Mouse (Mus musculus) kidney, embryonic 16.5 days (tissue): Measurements from ENCODE around the gene Abhd12b. TPM values are rescaled to one million over a fixed set of nuclear protein-coding genes. Genes with fewer than 3 reads are reported as not detected.

Source experiments
- ATAC-seq: fragments of 200-750 bp; cut with Nextera tagmentation; 2 replicates; pipeline ENCODE4 v1.8.0; 2017; ENCODE audit warnings: moderate TSS enrichment; ENCODE audit not compliant: low FRiP score, low TSS enrichment
- H3K27ac ChIP-seq: fragments of 300-500 bp; sonication (generic); 2 replicates; pipeline ENCODE4 v1.5.1; 2014; ENCODE audit warnings: low read length
- H3K27me3 ChIP-seq: fragments of 300-500 bp; sonication (generic); 2 replicates; pipeline ENCODE4 v1.6.1; 2014; ENCODE audit warnings: low read length, control low read depth, mixed read lengths; ENCODE audit not compliant: insufficient read depth
- H3K36me3 ChIP-seq: fragments of 300-500 bp; sonication (generic); 2 replicates; pipeline ENCODE4 v1.6.1; 2014; ENCODE audit warnings: low read length, control low read depth, mixed read lengths; ENCODE audit not compliant: insufficient read depth
- H3K4me1 ChIP-seq: fragments of 300-500 bp; sonication (generic); 2 replicates; pipeline ENCODE4 v1.6.1; 2014; ENCODE audit warnings: low read length, control low read depth, mixed read lengths; ENCODE audit not compliant: insufficient read depth
- H3K4me2 ChIP-seq: fragments of 300-500 bp; sonication (generic); replicated peaks from 2 replicates; pipeline ENCODE4 v1.6.1; 2014; ENCODE audit warnings: low read depth, low read length
- H3K4me3 ChIP-seq: fragments of 300-500 bp; sonication (generic); 2 replicates; pipeline ENCODE4 v1.5.1; 2014; ENCODE audit warnings: mild to moderate bottlenecking, low read length
- H3K9ac ChIP-seq: fragments of 300-500 bp; sonication (generic); replicated peaks from 2 replicates; pipeline ENCODE4 v1.6.1; 2014; ENCODE audit warnings: low read length
- H3K9me3 ChIP-seq: fragments of 300-500 bp; sonication (generic); 2 replicates; pipeline ENCODE4 v1.6.1; 2016; ENCODE audit warnings: low read length, control low read depth
- WGBS: fragments of 180-500 bp; shearing (Covaris S2); extraction: QIAGEN DNeasy Blood & Tissue Kit; methylation state at CpG from one replicate; pipeline ENCODE4 v1.1.7; 2014; 5-methylcytosine and 5-hydroxymethylcytosine counted together
- polyA plus RNA-seq: library from polyadenylated mRNA; unstranded; fragments of >200 nt; fragmentation: Nextera tagmentation; extraction: Ambion mirVana; gene quantifications from 2 replicates; pipeline ENCODE4 v1.2.1, GENCODE M21; 2015

Abhd12b gene
- polyA plus RNA-seq, 1 experiment from 2014 or later, result 0.17 TPM

DNA sequence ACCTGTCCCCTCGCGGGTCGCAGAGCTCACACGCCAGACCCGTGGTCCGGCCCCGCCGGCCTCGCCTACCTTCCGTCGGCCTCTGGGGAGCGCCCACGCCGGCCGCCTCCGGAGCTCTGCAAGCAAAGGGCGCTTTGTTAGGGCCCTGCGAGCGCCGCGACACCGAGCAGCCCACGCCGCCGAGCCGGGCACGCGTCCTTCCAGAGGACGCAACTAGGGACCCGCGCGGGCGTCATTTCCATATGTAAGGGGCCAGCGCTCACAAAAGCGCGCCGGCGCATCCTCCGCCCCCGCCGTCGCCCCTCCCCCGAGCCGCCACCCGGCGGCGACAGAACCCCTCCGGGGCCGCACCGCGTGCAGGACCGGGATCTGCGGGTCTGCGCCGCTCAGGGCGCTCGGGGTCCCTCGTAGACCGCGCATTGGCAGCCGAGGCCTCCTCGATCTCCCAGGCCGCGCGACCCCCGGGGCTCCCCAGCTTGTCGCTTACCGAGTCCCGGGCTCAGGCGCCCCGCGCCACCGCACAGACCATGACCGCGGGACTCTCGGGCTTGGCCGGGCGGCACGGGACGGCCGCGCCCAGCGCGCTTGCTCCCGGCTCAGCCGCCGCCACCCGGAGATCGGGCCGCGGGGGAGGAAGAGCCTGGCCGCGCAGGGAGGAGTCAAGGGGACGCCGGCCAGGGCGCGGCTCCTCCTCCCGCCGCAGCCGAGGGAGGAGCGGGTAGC, 42.4 kb upstream of the Abhd12b start:
- peaks cover 31% of the 10 kb centered on the region for H3K4me1 ChIP-seq
- H3K4me3 ChIP-seq, result peak overlapping the region; percentile 86
- H3K36me3 ChIP-seq, result no peaks in the 10 kb centered on the region
- peak overlapping the region; percentile 93 for H3K9ac ChIP-seq
- H3K27me3 ChIP-seq, result no peaks in the 10 kb centered on the region
- WGBS, result 0% methylated on average over 73 of the region's 101 CpGs
- peak overlapping the region; percentile 82 for H3K4me2 ChIP-seq
- ATAC-seq, result peak; percentile 90
- H3K27ac ChIP-seq, result peak overlapping the region; percentile 85
- H3K9me3 ChIP-seq, result no peaks in the 10 kb centered on the region

GRCm38 (mm10) chr12:70112090-70112383, 41.9 kb upstream of the Abhd12b start:
- peak overlapping the region; percentile 93 for H3K9ac ChIP-seq
- no peak for ATAC-seq

GRCm38 (mm10) chr12:70113351-70113750, 40.6 kb upstream of the Abhd12b start, which contains the start of gene Nin:
Nin (minus strand) TSS chr12:70113717.
- Histone ChIP-seq H3K4me2 (peak within 1 kb of the TSS; percentile 82; the same call in 1 of the 2 replicates), H3K4me3 (no peak within 1 kb of the TSS; the same call in 1 of the 2 replicates), H3K27me3 (no peaks in the 10 kb centered on the region), H3K9me3 (no peaks in the 10 kb centered on the region), H3K27ac (peak within 1 kb of the TSS; percentile 44), H3K36me3 (no peaks in the 10 kb centered on the region), H3K9ac (no peak within 1 kb of the TSS), H3K4me1 (peaks cover 23% of the 10 kb centered on the region)
- WGBS, result 68% methylated on average over 11 of the region's 11 CpGs
- no peak for ATAC-seq

More at GRCm38 (mm10) chr12:70112090-70112383, 41.9 kb upstream of the Abhd12b start:
- H3K9me3 ChIP-seq, result no peaks in the 10 kb centered on the region
- peak overlapping the region; percentile 86 for H3K4me3 ChIP-seq
- peak overlapping the region; percentile 82 for H3K4me2 ChIP-seq
- H3K27me3 ChIP-seq, result no peaks in the 10 kb centered on the region
- no peaks in the 10 kb centered on the region for H3K36me3 ChIP-seq
- WGBS, result 4% methylated on average over 16 of the region's 16 CpGs
- peaks cover 28% of the 10 kb centered on the region for H3K4me1 ChIP-seq
- H3K27ac ChIP-seq, result peak overlapping the region; percentile 54; the same call in 1 of the 2 replicates

- Histone ChIP-seq H3K27ac (no peak overlapping the region), H3K4me3 (no peak overlapping the region), H3K9ac (no peak overlapping the region), H3K4me2 (no peak overlapping the region), H3K36me3 (no peaks in the 10 kb centered on the region), H3K9me3 (no peaks in the 10 kb centered on the region), H3K4me1 (0 out of 2 replicates have a peak, but pooled peaks cover 4% of the 10 kb centered on the region), H3K27me3 (no peaks in the 10 kb centered on the region)
- no peak for ATAC-seq
- 87% methylated on average over 10 of the region's 10 CpGs for WGBS
Observed at GRCm38 (mm10) chr12:70117146-70117545, 36.8 kb upstream of the Abhd12b start.

DNA sequence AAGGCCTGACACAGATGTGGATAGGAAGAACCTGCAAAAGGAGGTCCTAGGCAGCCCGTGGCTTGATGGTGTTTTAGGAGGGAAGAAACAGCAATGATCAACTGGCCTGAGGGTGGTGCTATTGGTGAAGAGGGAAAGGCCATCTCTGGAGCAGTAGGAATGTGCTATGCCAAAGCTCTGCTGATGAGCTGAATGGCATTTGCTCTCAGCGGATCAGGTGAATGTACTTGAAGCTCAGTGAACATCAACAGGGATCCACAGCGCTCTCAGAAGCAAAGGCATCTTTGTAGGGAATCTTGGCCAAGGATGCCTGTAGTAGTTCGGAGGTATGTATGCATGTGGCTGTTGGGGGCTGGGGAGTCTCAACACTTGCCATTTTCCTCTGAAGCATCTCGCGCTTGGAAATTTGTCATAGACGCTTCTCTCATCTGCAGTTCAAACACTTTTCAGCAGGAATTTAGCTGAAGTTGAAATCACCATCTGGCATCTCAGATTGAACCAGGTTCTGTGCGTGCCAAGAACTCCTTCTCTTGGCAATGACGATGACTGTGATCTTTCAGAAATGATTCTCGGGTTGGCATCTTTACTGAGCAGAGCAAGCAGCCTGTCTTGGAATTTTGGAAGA, 35.1 kb upstream of the Abhd12b start:
- Histone ChIP-seq H3K27ac (no peak overlapping the region), H3K27me3 (no peaks in the 10 kb centered on the region), H3K4me2 (no peak overlapping the region), H3K9me3 (no peaks in the 10 kb centered on the region), H3K36me3 (no peaks in the 10 kb centered on the region), H3K4me3 (no peak overlapping the region), H3K4me1 (no peaks in the 10 kb centered on the region), H3K9ac (no peak overlapping the region)
- WGBS, result 93% methylated on average over 10 of the region's 10 CpGs
- ATAC-seq, result no peak

- Histone ChIP-seq H3K36me3 (no peaks in the 10 kb centered on the region), H3K4me3 (no peak overlapping the region), H3K27me3 (no peaks in the 10 kb centered on the region), H3K27ac (no peak overlapping the region), H3K9ac (no peak overlapping the region), H3K9me3 (no peaks in the 10 kb centered on the region), H3K4me1 (no peaks in the 10 kb centered on the region), H3K4me2 (no peak overlapping the region)
- WGBS, result 57% methylated on average over 2 of the region's 2 CpGs
- no peak for ATAC-seq
Observed at GRCm38 (mm10) chr12:70119552-70119951, 34.4 kb upstream of the Abhd12b start.

DNA sequence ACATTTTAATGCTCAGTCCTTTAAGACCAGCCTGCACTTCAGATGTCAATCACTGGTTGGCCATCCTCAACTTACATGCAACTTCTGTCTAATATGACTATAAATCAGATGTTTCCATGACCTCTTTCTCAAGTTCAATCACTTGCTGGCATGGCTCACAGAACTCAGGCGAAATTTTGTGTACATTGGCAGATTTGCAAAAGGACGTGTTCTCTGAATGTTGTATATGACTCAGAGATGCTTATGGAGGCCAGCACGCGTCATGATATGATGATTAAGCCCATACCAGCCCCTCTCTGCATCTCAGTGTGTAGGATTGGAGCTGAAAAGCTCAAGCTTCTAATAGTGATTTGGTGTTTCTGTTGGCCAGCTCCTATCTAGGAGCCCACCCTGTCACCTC, 27.3 kb upstream of the Abhd12b start:
- no peak for ATAC-seq
- Histone ChIP-seq H3K9me3 (no peaks in the 10 kb centered on the region), H3K36me3 (no peaks in the 10 kb centered on the region), H3K4me3 (no peak overlapping the region), H3K9ac (no peak overlapping the region), H3K4me1 (peaks cover 7% of the 10 kb centered on the region; the same call in 1 of the 2 replicates), H3K4me2 (no peak overlapping the region), H3K27me3 (no peaks in the 10 kb centered on the region), H3K27ac (no peak overlapping the region)
- 74% methylated on average over 4 of the region's 4 CpGs for WGBS

- H3K27ac ChIP-seq, result no peak overlapping the region
- peak; percentile 65 for ATAC-seq
- H3K36me3 ChIP-seq, result no peaks in the 10 kb centered on the region
- H3K9me3 ChIP-seq, result no peaks in the 10 kb centered on the region
- no peak overlapping the region for H3K4me3 ChIP-seq
- no peak overlapping the region for H3K9ac ChIP-seq
- peaks cover 9% of the 10 kb centered on the region; the same call in 1 of the 2 replicates for H3K4me1 ChIP-seq
- H3K27me3 ChIP-seq, result no peaks in the 10 kb centered on the region
- no peak overlapping the region for H3K4me2 ChIP-seq
- WGBS, result 45% methylated on average over 5 of the region's 5 CpGs
Observed at GRCm38 (mm10) chr12:70129105-70129504, 24.8 kb upstream of the Abhd12b start.

- WGBS, result 45% methylated on average over 19 of the region's 20 CpGs
- Histone ChIP-seq H3K9me3 (no peaks in the 10 kb centered on the region), H3K36me3 (no peaks in the 10 kb centered on the region), H3K9ac (0 out of 2 replicates have a peak overlapping the region, but pooled peaks have one; percentile 5), H3K4me2 (peak overlapping the region; percentile 39), H3K27ac (no peak overlapping the region), H3K27me3 (no peaks in the 10 kb centered on the region), H3K4me1 (peaks cover 9% of the 10 kb centered on the region; the same call in 1 of the 2 replicates), H3K4me3 (peak overlapping the region; percentile 12; the same call in 1 of the 2 replicates)
- ATAC-seq, result no peak
Observed at GRCm38 (mm10) chr12:70131042-70131675, 22.8 kb upstream of the Abhd12b start.
